Mouse (Mus musculus): ENCODE data around the gene Fmnl2. TPM values are rescaled to one million over a fixed set of nuclear protein-coding genes. Genes with fewer than 3 reads are reported as not detected.

The Fmnl2 gene
- polyA plus RNA-seq, 1 experiment from 2014 or later: 3.5 TPM

DNA sequence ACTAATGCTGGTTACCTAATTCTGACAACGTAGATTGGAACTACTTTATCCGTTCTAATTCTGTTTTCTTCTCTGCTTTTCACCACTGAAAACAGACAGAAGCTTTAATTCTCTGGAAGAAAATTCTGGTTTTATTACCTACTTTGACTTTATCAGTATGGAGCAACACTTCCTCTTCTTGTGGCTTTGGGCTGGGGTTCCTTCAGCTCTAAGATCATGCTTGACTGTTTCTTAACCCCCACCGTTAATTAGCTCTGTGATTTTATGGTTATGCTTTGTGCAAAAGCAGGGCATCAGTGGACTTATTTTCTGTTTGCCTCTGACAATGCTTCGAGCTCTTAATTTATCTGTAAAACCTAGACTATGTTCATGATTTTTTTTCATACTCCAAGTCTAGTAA, 29.6 kb upstream of the Fmnl2 start:
- Histone ChIP-seq H3K4me2 (replicated peaks; ENCODE audit: low read depth, low read length) (no peak overlapping the region), H3K9me3 (ENCODE audit: low read length) (no peaks in the 10 kb centered on the region), H3K36me3 (ENCODE audit: insufficient read depth, low read length) (no peaks in the 10 kb centered on the region), H3K4me3 (ENCODE audit: low read depth, low read length) (no peak overlapping the region), H3K9ac (replicated peaks; ENCODE audit: low read depth) (no peak overlapping the region), H3K27me3 (replicated peaks; ENCODE audit: insufficient read depth, low read length) (no peaks in the 10 kb centered on the region), H3K27ac (ENCODE audit: low read length) (no peak overlapping the region), H3K4me1 (ENCODE audit: insufficient read depth, low read depth, low read length) (no peaks in the 10 kb centered on the region)
- TF ChIP-seq EP300 (IDR thresholded peaks at IDR 0.05) (no peak), CTCF (IDR thresholded peaks at IDR 0.05) (no peak)
- ATAC-seq (no peak), DNase-seq (ENCODE audit: low spot score) (no peak)
- 73% methylated on average over 4 of the region's 4 CpGs for WGBS

DNA sequence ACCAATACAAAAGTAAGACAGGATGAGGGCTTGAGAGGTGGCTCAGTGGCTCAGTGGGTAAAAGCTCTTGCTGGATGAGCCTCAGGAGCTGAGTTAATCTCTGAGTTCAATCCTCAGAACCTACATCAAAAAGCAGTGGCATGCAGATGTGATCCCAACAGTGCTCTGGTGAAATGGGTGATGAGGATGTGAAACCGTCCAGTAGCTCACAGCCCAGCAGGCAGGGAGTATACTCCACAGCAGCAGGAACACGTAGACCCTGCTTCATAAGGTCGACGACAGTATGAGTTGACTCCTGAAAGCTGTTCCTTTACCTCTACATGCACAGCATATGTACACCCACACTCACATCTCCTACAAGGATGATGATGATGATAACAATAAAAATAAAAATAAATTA, 27.1 kb upstream of the Fmnl2 start:
- ATAC-seq: no peak
- no peak for DNase-seq (ENCODE audit: low spot score)
- no peak overlapping the region for H3K4me2 ChIP-seq (replicated peaks; ENCODE audit: low read depth, low read length)
- WGBS: 79% methylated on average over 4 of the region's 4 CpGs
- no peaks in the 10 kb centered on the region for H3K9me3 ChIP-seq (ENCODE audit: low read length)
- no peak overlapping the region for H3K27ac ChIP-seq (ENCODE audit: low read length)
- TF ChIP-seq EP300 (IDR thresholded peaks at IDR 0.05) (no peak), CTCF (IDR thresholded peaks at IDR 0.05) (no peak)
- no peak overlapping the region for H3K4me3 ChIP-seq (ENCODE audit: low read depth, low read length)
- no peaks in the 10 kb centered on the region for H3K36me3 ChIP-seq (ENCODE audit: insufficient read depth, low read length)
- no peaks in the 10 kb centered on the region for H3K27me3 ChIP-seq (replicated peaks; ENCODE audit: insufficient read depth, low read length)
- no peaks in the 10 kb centered on the region for H3K4me1 ChIP-seq (ENCODE audit: insufficient read depth, low read depth, low read length)
- no peak overlapping the region for H3K9ac ChIP-seq (replicated peaks; ENCODE audit: low read depth)

DNA sequence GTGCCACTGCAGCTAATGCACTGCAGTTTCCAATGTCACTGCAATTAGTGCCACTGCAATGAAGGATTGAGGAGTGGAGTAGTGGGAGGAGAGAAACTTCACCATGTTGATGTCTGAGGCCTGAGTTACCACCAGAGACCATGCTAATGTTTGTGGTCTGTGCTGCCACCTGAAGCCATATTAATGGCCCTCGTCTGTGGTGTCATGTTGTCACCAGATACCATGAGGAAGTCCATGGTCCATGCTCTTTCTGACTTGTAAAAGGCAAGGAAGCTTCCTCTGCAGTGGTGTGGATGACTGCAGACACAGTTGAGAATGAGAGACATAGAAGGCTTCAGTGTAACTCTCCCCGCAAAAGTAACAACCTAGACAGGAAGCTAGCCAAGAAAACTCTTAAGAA, 26.1 kb upstream of the Fmnl2 start:
- ATAC-seq: no peak
- H3K27ac ChIP-seq (ENCODE audit: low read length): no peak overlapping the region
- H3K36me3 ChIP-seq (ENCODE audit: insufficient read depth, low read length): no peaks in the 10 kb centered on the region
- no peak overlapping the region for H3K9ac ChIP-seq (replicated peaks; ENCODE audit: low read depth)
- no peaks in the 10 kb centered on the region for H3K27me3 ChIP-seq (replicated peaks; ENCODE audit: insufficient read depth, low read length)
- no peaks in the 10 kb centered on the region for H3K9me3 ChIP-seq (ENCODE audit: low read length)
- no peak for DNase-seq (ENCODE audit: low spot score)
- H3K4me2 ChIP-seq (replicated peaks; ENCODE audit: low read depth, low read length): no peak overlapping the region
- no peaks in the 10 kb centered on the region for H3K4me1 ChIP-seq (ENCODE audit: insufficient read depth, low read depth, low read length)
- 62% methylated on average over 2 of the region's 2 CpGs for WGBS
- TF ChIP-seq CTCF (IDR thresholded peaks at IDR 0.05) (no peak), EP300 (IDR thresholded peaks at IDR 0.05) (no peak)
- no peak overlapping the region for H3K4me3 ChIP-seq (ENCODE audit: low read depth, low read length)

DNA sequence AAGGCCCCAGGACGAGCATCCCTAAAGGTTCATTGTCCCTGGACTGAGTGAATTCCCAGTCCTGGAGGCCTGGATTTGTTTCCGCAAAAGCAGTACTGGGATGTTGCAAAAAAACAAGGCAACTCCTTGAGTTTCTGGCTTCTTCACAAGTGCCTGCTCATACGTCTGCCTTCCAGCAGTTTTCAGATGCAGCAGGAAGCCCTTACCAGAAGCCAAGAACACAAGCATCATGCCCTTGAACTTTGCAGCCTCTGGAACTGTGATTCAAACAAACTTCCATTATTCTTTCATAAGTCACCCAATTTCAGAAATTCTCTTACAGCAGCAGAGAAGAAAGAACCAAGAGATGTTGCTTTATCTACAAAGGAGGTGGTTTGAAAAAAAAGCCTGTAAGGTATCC, 21.9 kb upstream of the Fmnl2 start:
- 66% methylated on average over 3 of the region's 3 CpGs for WGBS
- no peak overlapping the region for H3K9ac ChIP-seq (replicated peaks; ENCODE audit: low read depth)
- H3K9me3 ChIP-seq (ENCODE audit: low read length): no peaks in the 10 kb centered on the region
- no peak overlapping the region for H3K4me2 ChIP-seq (replicated peaks; ENCODE audit: low read depth, low read length)
- no peaks in the 10 kb centered on the region for H3K4me1 ChIP-seq (ENCODE audit: insufficient read depth, low read depth, low read length)
- no peaks in the 10 kb centered on the region for H3K36me3 ChIP-seq (ENCODE audit: insufficient read depth, low read length)
- TF ChIP-seq CTCF (IDR thresholded peaks at IDR 0.05) (no peak), EP300 (IDR thresholded peaks at IDR 0.05) (no peak)
- no peak overlapping the region for H3K4me3 ChIP-seq (ENCODE audit: low read depth, low read length)
- H3K27me3 ChIP-seq (replicated peaks; ENCODE audit: insufficient read depth, low read length): no peaks in the 10 kb centered on the region
- no peak for ATAC-seq
- H3K27ac ChIP-seq (ENCODE audit: low read length): no peak overlapping the region
- DNase-seq (ENCODE audit: low spot score): no peak

DNA sequence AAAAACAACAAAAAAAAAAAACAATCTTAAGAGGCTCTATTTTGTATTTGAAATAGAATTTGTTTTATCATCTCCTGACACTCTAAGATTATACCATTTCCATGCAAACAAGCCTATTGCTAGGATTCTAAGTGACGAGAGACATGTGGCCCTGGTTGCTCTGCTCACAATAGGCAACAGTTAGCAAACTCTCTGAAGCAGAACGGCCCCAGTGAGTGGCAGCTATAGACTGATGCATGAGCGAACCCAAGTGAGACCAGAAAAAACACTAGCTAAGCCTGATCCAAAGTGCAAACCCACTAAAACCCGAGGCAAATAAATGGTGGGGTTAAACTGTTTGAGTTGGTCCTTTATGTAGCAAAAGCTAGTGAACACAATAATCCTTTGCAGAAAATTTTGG, 18.6 kb upstream of the Fmnl2 start:
- Histone ChIP-seq H3K9me3 (ENCODE audit: low read length) (no peaks in the 10 kb centered on the region), H3K4me1 (ENCODE audit: insufficient read depth, low read depth, low read length) (no peaks in the 10 kb centered on the region), H3K9ac (replicated peaks; ENCODE audit: low read depth) (no peak overlapping the region), H3K27ac (ENCODE audit: low read length) (no peak overlapping the region), H3K4me2 (replicated peaks; ENCODE audit: low read depth, low read length) (no peak overlapping the region), H3K4me3 (ENCODE audit: low read depth, low read length) (no peak overlapping the region), H3K36me3 (ENCODE audit: insufficient read depth, low read length) (no peaks in the 10 kb centered on the region), H3K27me3 (replicated peaks; ENCODE audit: insufficient read depth, low read length) (no peaks in the 10 kb centered on the region)
- ATAC-seq: no peak
- no peak for DNase-seq (ENCODE audit: low spot score)
- TF ChIP-seq EP300 (IDR thresholded peaks at IDR 0.05): no peak
- TF ChIP-seq CTCF (IDR thresholded peaks at IDR 0.05): no peak
- WGBS: 82% methylated on average over 4 of the region's 4 CpGs

DNA sequence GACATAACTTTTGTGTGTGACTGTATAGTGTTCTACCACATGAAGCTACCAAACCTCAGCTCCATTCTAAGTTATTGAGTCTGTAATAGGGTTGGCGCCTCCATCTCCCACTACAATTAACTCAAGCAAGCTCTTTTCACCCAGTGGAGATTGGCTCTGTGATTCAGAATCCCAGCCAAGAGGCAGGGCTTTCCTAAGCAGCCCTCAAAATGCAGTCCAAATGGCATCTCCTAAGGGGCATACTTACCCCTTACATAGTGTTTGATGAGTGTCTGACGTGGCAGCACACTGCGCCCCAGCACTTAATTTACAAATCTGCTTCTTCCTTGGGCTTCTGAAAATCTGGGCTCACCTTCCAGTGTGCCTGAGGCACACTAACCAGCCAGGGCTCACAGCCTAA, 17.8 kb upstream of the Fmnl2 start:
- H3K9me3 ChIP-seq (ENCODE audit: low read length): no peaks in the 10 kb centered on the region
- no peaks in the 10 kb centered on the region for H3K36me3 ChIP-seq (ENCODE audit: insufficient read depth, low read length)
- no peak for ATAC-seq
- no peak for DNase-seq (ENCODE audit: low spot score)
- no peak overlapping the region for H3K9ac ChIP-seq (replicated peaks; ENCODE audit: low read depth)
- no peak overlapping the region for H3K27ac ChIP-seq (ENCODE audit: low read length)
- WGBS: 89% methylated on average over 3 of the region's 3 CpGs
- H3K4me2 ChIP-seq (replicated peaks; ENCODE audit: low read depth, low read length): no peak overlapping the region
- TF ChIP-seq CTCF (IDR thresholded peaks at IDR 0.05) (no peak), EP300 (IDR thresholded peaks at IDR 0.05) (no peak)
- no peaks in the 10 kb centered on the region for H3K27me3 ChIP-seq (replicated peaks; ENCODE audit: insufficient read depth, low read length)
- H3K4me3 ChIP-seq (ENCODE audit: low read depth, low read length): no peak overlapping the region
- H3K4me1 ChIP-seq (ENCODE audit: insufficient read depth, low read depth, low read length): no peaks in the 10 kb centered on the region

DNA sequence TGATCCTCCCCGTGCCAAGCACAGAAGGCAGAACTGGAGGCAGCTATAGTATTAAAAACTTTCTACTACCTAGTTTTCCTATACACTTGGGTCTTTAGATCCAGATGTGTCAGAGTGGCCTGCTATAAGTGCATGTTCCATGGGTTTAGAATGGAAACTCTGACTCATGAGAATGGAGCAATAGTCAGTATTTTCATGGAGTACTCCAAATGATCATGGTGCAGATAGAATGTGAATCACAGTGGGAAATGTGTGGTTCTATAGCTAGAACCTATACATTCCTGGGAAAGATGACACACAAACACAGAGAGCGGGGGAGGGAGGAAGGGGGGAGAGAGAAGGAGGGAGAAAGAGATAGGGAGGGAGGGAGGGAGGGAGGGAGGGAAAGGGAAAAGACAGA, 13.8 kb upstream of the Fmnl2 start:
- Histone ChIP-seq H3K27ac (ENCODE audit: low read length) (no peak overlapping the region), H3K9ac (replicated peaks; ENCODE audit: low read depth) (no peak overlapping the region), H3K4me3 (ENCODE audit: low read depth, low read length) (no peak overlapping the region), H3K9me3 (ENCODE audit: low read length) (no peaks in the 10 kb centered on the region), H3K4me2 (replicated peaks; ENCODE audit: low read depth, low read length) (no peak overlapping the region), H3K27me3 (replicated peaks; ENCODE audit: insufficient read depth, low read length) (no peaks in the 10 kb centered on the region), H3K4me1 (ENCODE audit: insufficient read depth, low read depth, low read length) (no peaks in the 10 kb centered on the region), H3K36me3 (ENCODE audit: insufficient read depth, low read length) (no peaks in the 10 kb centered on the region)
- ATAC-seq: no peak
- WGBS: 64% methylated on average over 2 of the region's 2 CpGs
- DNase-seq (ENCODE audit: low spot score): no peak
- TF ChIP-seq EP300 (IDR thresholded peaks at IDR 0.05) (no peak), CTCF (IDR thresholded peaks at IDR 0.05) (no peak)
